Mouse (Mus musculus) megakaryocyte, embryonic 14.5 days (primary cell): ENCODE measurements around the gene Nin. TPM values are rescaled to one million over a fixed set of nuclear protein-coding genes. Genes with fewer than 3 reads are reported as not detected.

Source experiments
- H3K27me3 ChIP-seq: replicated peaks from 2 replicates; pipeline ENCODE3; 2012; ENCODE audit warnings: inconsistent platforms
- H3K36me3 ChIP-seq: replicated peaks from 2 replicates; pipeline ENCODE3; 2012; ENCODE audit warnings: low read length, inconsistent platforms, mixed read lengths
- H3K4me1 ChIP-seq: 2 replicates; pipeline ENCODE4 v1.6.1; 2012; ENCODE audit warnings: inconsistent platforms
- H3K4me3 ChIP-seq: replicated peaks from 2 replicates; pipeline ENCODE3; 2012; ENCODE audit warnings: moderate library complexity, mild to moderate bottlenecking, inconsistent platforms
- H3K9me3 ChIP-seq: 2 replicates; pipeline ENCODE4 v1.6.1; 2012; ENCODE audit warnings: inconsistent platforms
- FLI1 ChIP-seq: IDR thresholded peaks from 2 replicates; pipeline ENCODE4 v1.6.1; 2012; ENCODE audit warnings: low read length, inconsistent platforms, mixed read lengths
- GATA1 ChIP-seq: IDR thresholded peaks from 3 replicates; pipeline ENCODE4 v1.6.1; 2012; ENCODE audit warnings: mixed read lengths, low read length, inconsistent platforms, borderline replicate concordance
- polyA plus RNA-seq: library from polyadenylated mRNA; stranded (reverse); fragments of >175 nt; gene quantifications from 2 replicates; pipeline ENCODE4 v1.2.3, GENCODE M21; 2012; ENCODE audit warnings: low replicate concordance; ENCODE audit not compliant: insufficient read depth

Gene Nin
- polyA plus RNA-seq, 1 experiment = 5.0 TPM

- H3K36me3 ChIP-seq = peaks cover 96% of the 10 kb centered on the region
- no peak overlapping the region for H3K4me3 ChIP-seq
- no peaks in the 10 kb centered on the region for H3K9me3 ChIP-seq
- no peaks in the 10 kb centered on the region for H3K4me1 ChIP-seq
- TF ChIP-seq GATA1 (no peak), FLI1 (no peak)
- H3K27me3 ChIP-seq = no peaks in the 10 kb centered on the region
These were observed 88.1 kb downstream of the Nin start for GRCm38 (mm10) chr12:70025431-70025830.

- Histone ChIP-seq H3K36me3 (peaks cover 97% of the 10 kb centered on the region), H3K27me3 (no peaks in the 10 kb centered on the region), H3K9me3 (no peaks in the 10 kb centered on the region), H3K4me3 (no peak overlapping the region), H3K4me1 (no peaks in the 10 kb centered on the region)
- TF ChIP-seq GATA1 (no peak), FLI1 (no peak)
These were observed 89.9 kb downstream of the Nin start for GRCm38 (mm10) chr12:70023580-70023979.

GRCm38 (mm10) chr12:70018153-70018552 lies 95.4 kb downstream of the Nin start:
- no peaks in the 10 kb centered on the region for H3K27me3 ChIP-seq
- TF ChIP-seq FLI1 (no peak), GATA1 (no peak)
- H3K9me3 ChIP-seq = no peaks in the 10 kb centered on the region
- H3K4me3 ChIP-seq = no peak overlapping the region
- H3K36me3 ChIP-seq = peaks cover 96% of the 10 kb centered on the region
- peaks cover 12% of the 10 kb centered on the region for H3K4me1 ChIP-seq

DNA sequence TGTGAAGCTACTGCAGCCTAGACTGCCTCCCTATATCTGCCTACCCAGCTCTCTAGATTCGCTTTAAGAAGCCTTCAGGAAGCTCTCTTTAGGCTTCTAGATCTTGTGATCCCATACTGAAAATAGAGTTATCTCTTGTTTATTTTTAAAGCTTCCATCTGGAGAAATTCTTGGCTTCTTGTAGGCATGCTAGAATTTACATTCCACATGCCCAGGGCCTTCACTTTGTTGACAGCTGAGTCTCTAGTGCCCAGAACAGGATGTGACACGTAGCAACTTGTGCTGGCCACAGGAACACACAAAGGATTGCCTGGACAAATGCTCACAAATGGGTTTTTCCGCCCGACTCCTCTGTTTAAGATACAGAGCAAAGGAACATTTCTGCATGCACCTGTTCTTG lies 97.6 kb downstream of the Nin start:
- TF ChIP-seq GATA1 (no peak), FLI1 (no peak)
- peaks cover 12% of the 10 kb centered on the region for H3K4me1 ChIP-seq
- peaks cover 2% of the 10 kb centered on the region for H3K9me3 ChIP-seq
- H3K4me3 ChIP-seq = no peak overlapping the region
- peaks cover 92% of the 10 kb centered on the region for H3K36me3 ChIP-seq
- no peaks in the 10 kb centered on the region for H3K27me3 ChIP-seq

DNA sequence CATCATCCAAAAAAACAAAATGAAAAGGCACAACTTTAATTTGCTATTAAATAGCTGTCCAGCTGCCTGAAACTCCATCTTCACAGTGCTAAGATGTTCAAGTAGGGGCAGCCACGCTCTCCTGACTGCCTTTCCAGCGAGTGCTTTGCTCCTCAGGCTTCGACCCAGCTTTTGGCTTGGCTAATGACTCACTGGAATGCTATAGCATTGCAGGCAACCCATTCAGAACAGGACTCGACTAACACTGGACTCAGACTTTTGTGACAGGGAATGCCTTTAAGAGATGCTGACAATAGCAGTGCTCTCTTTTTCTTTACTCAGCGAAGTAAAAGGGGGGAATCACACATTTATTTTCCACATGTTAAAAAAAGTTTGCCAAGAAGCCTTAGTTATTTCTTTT lies 101.8 kb downstream of the Nin start:
- Histone ChIP-seq H3K27me3 (no peaks in the 10 kb centered on the region), H3K36me3 (peaks cover 63% of the 10 kb centered on the region), H3K4me3 (no peak overlapping the region), H3K9me3 (peaks cover 6% of the 10 kb centered on the region), H3K4me1 (peaks cover 17% of the 10 kb centered on the region)
- TF ChIP-seq GATA1 = no peak
- no peak for TF ChIP-seq FLI1

GRCm38 (mm10) chr12:70010356-70010755 lies 103.2 kb downstream of the Nin start:
- peaks cover 13% of the 10 kb centered on the region for H3K4me1 ChIP-seq
- H3K36me3 ChIP-seq = peaks cover 50% of the 10 kb centered on the region
- TF ChIP-seq GATA1 (no peak), FLI1 (no peak)
- H3K9me3 ChIP-seq = peaks cover 6% of the 10 kb centered on the region
- H3K4me3 ChIP-seq = no peak overlapping the region
- no peaks in the 10 kb centered on the region for H3K27me3 ChIP-seq

GRCm38 (mm10) chr12:70005103-70005502 lies 108.4 kb downstream of the Nin start:
- Histone ChIP-seq H3K4me1 (peaks cover 17% of the 10 kb centered on the region), H3K27me3 (no peaks in the 10 kb centered on the region), H3K9me3 (peaks cover 3% of the 10 kb centered on the region; the same call in 1 of the 2 replicates), H3K36me3 (peaks cover 3% of the 10 kb centered on the region), H3K4me3 (no peak overlapping the region)
- TF ChIP-seq GATA1 (no peak), FLI1 (no peak)

- TF ChIP-seq FLI1 = no peak
- TF ChIP-seq GATA1 = no peak
- no peaks in the 10 kb centered on the region for H3K27me3 ChIP-seq
These were observed 115.1 kb downstream of the Nin start for GRCm38 (mm10) chr12:69998186-69998983.

GRCm38 (mm10) chr12:69995382-69995781 lies 118.1 kb downstream of the Nin start:
- no peaks in the 10 kb centered on the region for H3K36me3 ChIP-seq
- peaks cover 7% of the 10 kb centered on the region for H3K9me3 ChIP-seq
- TF ChIP-seq FLI1 (no peak), GATA1 (no peak)
- no peak overlapping the region for H3K4me3 ChIP-seq
- no peaks in the 10 kb centered on the region for H3K27me3 ChIP-seq
- H3K4me1 ChIP-seq = peaks cover 3% of the 10 kb centered on the region

More at GRCm38 (mm10) chr12:69998186-69998983, 115.1 kb downstream of the Nin start:
- Histone ChIP-seq H3K4me1 (peaks cover 3% of the 10 kb centered on the region), H3K9me3 (peaks cover 7% of the 10 kb centered on the region), H3K4me3 (no peak overlapping the region), H3K36me3 (no peaks in the 10 kb centered on the region)

DNA sequence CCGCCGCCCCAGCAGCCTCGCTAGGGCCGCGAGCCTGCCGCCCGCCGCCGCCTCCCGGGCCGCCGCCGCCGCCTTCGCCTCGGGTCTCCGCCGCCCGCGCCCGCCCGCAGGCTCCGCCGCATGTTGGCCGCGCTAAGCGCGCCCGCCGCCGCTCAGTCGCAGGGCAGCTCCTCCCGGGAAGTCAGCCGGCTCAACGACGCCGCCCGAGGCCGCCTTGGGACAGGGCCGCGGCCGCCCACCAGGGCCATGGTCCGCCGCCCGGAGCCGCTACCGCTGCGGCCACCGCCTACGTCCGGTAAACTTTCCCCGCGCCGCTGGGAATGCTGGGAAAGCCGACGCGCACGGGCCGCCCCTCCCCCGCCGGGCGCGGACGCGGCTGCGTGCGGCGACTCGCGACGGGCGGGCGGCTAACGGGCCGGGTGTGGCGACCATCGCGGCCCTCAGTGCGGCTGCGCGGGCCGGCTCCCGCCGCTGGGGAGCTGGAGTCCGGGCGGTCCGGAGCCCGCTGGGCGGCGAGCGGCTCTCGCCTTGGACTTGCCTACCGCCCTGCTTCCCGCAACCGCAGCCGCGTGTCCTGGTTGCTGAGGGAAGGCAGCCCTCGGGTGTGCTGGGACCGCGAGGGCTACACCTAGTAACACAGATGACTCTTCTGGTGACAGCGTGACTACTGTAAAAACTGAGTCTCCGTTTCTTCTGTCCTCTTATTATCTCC lies 126.6 kb downstream of the Nin start, which contains the start of gene Sav1:
Sav1 (minus strand) TSS at position 217 of the 712 bp plus-strand sequence.
- peaks cover 26% of the 10 kb centered on the region for H3K36me3 ChIP-seq
- H3K27me3 ChIP-seq = no peaks in the 10 kb centered on the region
- peak within 1 kb of the TSS; percentile 100 for H3K4me3 ChIP-seq
- no peaks in the 10 kb centered on the region for H3K9me3 ChIP-seq
- peaks cover 50% of the 10 kb centered on the region for H3K4me1 ChIP-seq
- TF ChIP-seq GATA1 (no peak), FLI1 (no peak)
